Mouse (Mus musculus) neutrophil, adult 83 days (primary cell): Measurements from ENCODE around the gene Unc5c. TPM values are rescaled to one million over a fixed set of nuclear protein-coding genes. Genes with fewer than 3 reads are reported as not detected.

Source experiments
- total RNA-seq, 2 experiments: library from RNA; stranded (reverse); gene quantifications; one replicate each; pipeline ENCODE4 v1.2.4; 2023

Unc5c gene
- total RNA-seq: under 1 TPM in 1 of 2 experiments, not detected in 1; 0.20 TPM

GRCm38 (mm10) chr3:141465104-141465705 lies at the start of gene Unc5c:
Gene Unc5c, plus strand, starts transcription at chr3:141465216.

